Mouse (Mus musculus) spleen, adult 2 months (tissue): ENCODE measurements around the gene Dnajb12.

ENCODE experiments used
- CTCF ChIP-seq: fragments of 200-500 bp; IDR thresholded peaks from 2 replicates; pipeline ENCODE4 v1.5.1; 2011; ENCODE audit warnings: mild to moderate bottlenecking, inconsistent platforms; ENCODE audit not compliant: insufficient read depth, insufficient read length, insufficient replicate concordance; ENCODE audit errors: extremely low read depth
- POLR2A ChIP-seq: fragments of 200-500 bp; IDR thresholded peaks from 2 replicates; pipeline ENCODE4 v1.6.1; 2011; ENCODE audit warnings: low read depth, low read length, inconsistent platforms

DNA sequence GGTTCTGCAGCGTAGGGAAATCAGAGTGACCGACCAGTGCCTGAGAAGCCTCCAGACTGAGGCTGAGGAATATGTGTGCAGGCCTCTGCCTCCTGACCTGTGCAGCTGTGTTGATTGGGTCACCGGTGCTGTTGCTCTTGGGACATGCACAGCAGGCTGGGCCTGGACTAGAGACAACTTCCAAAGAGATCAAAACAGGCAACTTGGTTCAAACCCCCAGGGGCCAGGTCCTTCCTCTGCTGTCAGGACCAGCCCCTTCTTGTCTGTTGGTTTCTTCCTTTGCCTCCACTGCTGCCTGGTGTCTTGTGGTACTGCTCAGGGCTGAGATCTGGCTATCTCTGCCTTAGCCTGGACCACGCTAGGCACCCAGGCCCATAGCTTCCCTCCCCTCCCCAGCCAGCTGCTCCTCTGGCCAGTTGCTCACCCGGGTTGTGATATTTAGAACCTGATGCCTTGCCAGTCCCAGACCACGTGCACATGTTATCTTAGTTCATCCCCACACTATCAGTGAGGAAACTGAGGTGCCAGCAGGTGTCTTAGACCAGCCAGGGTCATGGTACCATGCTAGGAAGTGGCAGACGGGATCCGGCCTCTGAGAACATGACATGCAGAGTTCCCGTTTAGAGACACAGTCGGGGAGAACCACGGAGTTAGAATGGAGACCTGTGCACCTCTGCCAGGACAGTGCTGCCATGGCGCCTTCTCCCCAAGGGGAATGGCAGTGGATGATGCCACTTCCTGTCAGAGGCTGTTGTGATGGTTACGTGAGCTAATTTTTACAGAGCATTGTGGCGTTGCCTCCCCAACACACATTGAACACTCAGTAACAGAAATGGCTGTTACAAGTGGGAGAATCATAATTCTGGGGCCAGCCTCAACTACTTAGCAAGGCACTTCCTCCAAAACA lies 6.1 kb downstream of the Dnajb12 start:
- TF ChIP-seq CTCF (no peak), POLR2A (no peak)
